Mouse (Mus musculus) cerebellum, adult 2 months (tissue): Measurements from ENCODE around the gene Mier3. TPM values are rescaled to one million over a fixed set of nuclear protein-coding genes. Genes with fewer than 3 reads are reported as not detected.
"Not testable (repeated sequence)": the region's sequence is repeated elsewhere in the genome, so short reads cannot be mapped to it uniquely, and the experiment has no call there.

Source experiments
- DNase-seq, 2 experiments: peaks; one replicate each; pipeline ENCODE4 v3.0.0; 2021
- H3K27ac ChIP-seq: fragments of 200-500 bp; 2 replicates; pipeline ENCODE4 v1.5.1; 2012; ENCODE audit warnings: low read length, control low read depth, inconsistent platforms; ENCODE audit not compliant: insufficient read depth
- H3K27me3 ChIP-seq: fragments of 200-500 bp; 2 replicates; pipeline ENCODE4 v1.6.1; 2012; ENCODE audit warnings: inconsistent platforms, mild to moderate bottlenecking, low read length, moderate library complexity; ENCODE audit not compliant: control insufficient read depth, insufficient read depth
- H3K4me1 ChIP-seq: fragments of 200-500 bp; 2 replicates; pipeline ENCODE4 v1.6.1; 2011; ENCODE audit warnings: low read length; ENCODE audit not compliant: control insufficient read depth, insufficient read depth
- H3K4me3 ChIP-seq: fragments of 200-500 bp; replicated peaks from 2 replicates; pipeline ENCODE3; 2011; ENCODE audit warnings: mild to moderate bottlenecking, low read depth, low read length, control low read depth; ENCODE audit not compliant: insufficient read depth
- CTCF ChIP-seq: fragments of 200-500 bp; IDR thresholded peaks from 2 replicates; pipeline ENCODE4 v1.5.1; 2011; ENCODE audit warnings: low read depth, mild to moderate bottlenecking, control low read depth, low read length, moderate library complexity, borderline replicate concordance; ENCODE audit not compliant: insufficient read depth
- POLR2A ChIP-seq: fragments of 200-500 bp; IDR thresholded peaks from 2 replicates; pipeline ENCODE4 v1.6.1; 2011; ENCODE audit warnings: low read length, control low read depth, borderline replicate concordance; ENCODE audit not compliant: insufficient read depth
- WGBS: fragments of 180-500 bp; shearing (Covaris S2); methylation state at CpG from one replicate; pipeline ENCODE4 v1.1.7; 2018; 5-methylcytosine and 5-hydroxymethylcytosine counted together
- polyA plus RNA-seq: library from polyadenylated mRNA; depleted of rRNA; stranded (reverse); fragments of >200 nt; gene quantifications from 2 replicates; pipeline ENCODE4 v1.2.3, GENCODE M21; 2012

Mier3 gene
- polyA plus RNA-seq, 1 experiment, result 12.7 TPM

DNA sequence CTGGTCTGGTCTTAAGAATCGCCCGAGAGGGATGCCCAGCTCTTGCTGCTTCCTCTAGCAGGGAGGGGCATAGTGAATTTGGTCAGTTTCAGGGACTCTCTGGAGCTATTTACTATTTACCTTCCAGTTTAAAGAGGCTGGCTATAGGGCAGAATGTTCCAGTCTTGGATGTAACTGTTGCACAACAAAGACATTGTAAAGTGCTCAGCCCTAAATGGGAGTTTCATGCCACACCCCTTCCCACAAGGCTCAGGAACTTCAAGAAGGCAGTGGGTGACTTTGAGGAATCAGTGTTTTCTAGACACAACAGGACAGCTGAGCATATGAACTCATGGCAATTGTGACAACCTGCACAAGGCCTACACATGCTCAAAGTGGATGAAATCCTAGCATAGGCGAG is 3.9 kb upstream of the Mier3 start:
- no peak for DNase-seq
- WGBS, result 88% methylated on average over 3 of the region's 3 CpGs

DNA sequence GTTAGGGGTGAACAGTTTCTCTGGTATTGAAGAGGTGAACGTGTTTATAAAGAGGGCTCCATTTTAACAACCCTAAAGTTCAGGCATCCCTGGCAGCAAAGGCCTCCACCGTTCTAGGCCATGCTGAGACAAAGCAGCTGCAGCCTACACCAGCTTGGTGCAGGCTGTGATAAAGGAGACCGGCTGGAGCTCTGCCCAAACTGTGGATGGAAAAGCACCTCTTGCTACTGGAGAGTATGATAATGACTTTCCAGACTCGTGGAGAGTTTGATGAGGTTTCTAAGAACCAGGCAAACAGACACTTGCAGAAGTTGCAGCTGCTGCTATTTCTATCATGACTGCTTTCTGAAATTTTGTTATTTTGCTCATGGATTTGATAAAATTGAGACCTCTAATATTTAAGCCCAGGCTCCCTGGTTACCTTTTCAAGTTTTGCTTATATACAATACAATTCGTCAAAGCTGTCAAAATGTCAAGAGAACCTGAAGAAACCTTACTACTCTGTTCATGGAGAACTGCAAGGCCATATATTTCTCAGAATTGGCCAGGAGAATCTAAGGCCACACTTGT is 3.4 kb downstream of the Mier3 start:
- no peaks in the 10 kb centered on the region for H3K4me1 ChIP-seq
- WGBS, result 47% methylated on average over 5 of the region's 5 CpGs
- DNase-seq, result no peak
- H3K4me3 ChIP-seq, result no peak overlapping the region
- no peak for TF ChIP-seq CTCF
- no peak for TF ChIP-seq POLR2A
- H3K27ac ChIP-seq, result no peak overlapping the region
- no peaks in the 10 kb centered on the region; the same call in 1 of the 2 replicates for H3K27me3 ChIP-seq

More for the DNA sequence above, 3.9 kb upstream of the Mier3 start:
- TF ChIP-seq POLR2A (no peak), CTCF (no peak)
- Histone ChIP-seq H3K4me1 (no peaks in the 10 kb centered on the region), H3K4me3 (no peak overlapping the region), H3K27ac (no peak overlapping the region), H3K27me3 (no peaks in the 10 kb centered on the region)

DNA sequence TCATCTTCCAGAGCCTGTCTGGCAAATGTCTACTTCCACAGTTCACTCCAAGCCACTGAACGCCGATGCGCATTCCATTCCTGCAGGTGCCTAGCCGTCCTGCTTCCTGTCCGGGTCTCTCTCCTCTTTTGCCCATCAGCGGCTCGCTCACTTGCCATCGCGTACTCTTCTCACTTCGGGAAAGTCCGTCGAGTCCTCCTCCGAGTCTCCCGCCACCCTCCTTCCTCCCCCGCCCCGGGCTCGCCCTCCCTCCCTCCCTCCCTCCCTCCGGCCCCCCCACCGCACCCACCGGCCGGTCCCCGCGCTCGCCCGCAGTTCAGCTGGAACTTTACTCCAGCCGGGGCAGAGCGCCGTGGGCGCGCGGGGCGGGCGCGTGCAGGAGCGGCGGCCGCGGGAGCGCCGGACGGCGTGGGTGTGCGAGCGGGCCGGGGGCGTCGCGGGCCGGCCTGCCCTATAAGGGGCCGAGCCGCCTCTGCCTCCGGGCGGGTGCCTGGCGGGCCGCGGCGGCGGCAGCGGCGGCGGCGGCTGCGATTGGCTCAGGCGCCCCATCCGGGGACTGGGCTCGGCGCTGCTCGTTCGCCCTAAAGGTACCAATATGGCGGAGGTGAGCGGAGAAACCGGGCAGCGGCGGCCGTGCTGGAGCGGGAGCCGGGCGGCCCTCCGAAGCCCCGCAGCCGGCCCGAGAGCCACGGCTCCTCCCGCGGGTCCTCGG is 5.1 kb downstream of the Mier3 start:
- H3K27me3 ChIP-seq, result no peaks in the 10 kb centered on the region; the same call in 1 of the 2 replicates
- 1% methylated on average over 81 of the region's 86 CpGs for WGBS

DNA sequence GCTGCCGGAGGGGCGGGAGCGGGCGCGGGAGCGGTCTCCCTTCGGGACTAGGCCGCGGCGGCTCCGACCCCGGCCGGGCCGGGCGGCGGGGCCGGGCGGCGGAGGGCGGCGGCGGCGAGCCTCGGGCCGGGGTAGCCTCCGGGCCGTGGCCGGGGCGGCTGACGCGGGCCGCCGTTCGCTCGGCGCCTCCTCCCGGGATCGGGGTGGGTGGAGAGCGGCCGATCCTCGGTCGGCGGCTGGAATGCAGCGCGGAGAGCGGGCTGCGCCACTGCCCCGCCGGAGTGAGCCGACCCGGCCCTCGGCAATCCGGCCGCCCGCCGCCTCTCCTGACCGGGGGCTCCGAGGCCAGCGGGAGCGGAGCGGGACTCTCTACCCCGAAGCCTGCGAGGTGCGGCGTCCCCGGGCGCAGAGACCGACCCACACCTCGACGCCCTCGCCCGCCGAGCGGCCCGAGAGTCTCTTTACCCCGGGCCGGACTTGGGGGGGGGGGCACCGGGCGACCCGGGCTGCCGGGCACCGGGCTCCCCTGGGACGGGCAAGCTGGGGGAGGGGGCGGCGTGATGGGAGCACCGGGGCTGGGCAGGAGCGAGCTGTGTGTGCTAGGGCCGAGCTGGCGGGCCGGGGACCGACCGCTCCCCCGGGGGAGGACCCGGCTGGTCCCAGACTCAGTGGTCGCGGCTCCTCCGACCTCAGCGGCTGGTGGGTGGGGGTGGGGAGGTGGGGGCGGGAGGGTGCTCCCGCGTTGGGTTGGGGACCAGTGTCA is 5.9 kb downstream of the Mier3 start:
- peak in 1 of 2 experiments; percentile 36 for DNase-seq
- TF ChIP-seq POLR2A (no peak), CTCF (no peak)

More for the DNA sequence above, 5.1 kb downstream of the Mier3 start:
- TF ChIP-seq CTCF (no peak), POLR2A (0 out of 2 replicates have a peak, but pooled peaks have one; percentile 18)
- H3K4me3 ChIP-seq, result peak overlapping the region; percentile 87
- H3K4me1 ChIP-seq, result no peaks in the 10 kb centered on the region
- peak overlapping the region; percentile 71 for H3K27ac ChIP-seq
- DNase-seq, result peak; percentile 87 to 89

DNA sequence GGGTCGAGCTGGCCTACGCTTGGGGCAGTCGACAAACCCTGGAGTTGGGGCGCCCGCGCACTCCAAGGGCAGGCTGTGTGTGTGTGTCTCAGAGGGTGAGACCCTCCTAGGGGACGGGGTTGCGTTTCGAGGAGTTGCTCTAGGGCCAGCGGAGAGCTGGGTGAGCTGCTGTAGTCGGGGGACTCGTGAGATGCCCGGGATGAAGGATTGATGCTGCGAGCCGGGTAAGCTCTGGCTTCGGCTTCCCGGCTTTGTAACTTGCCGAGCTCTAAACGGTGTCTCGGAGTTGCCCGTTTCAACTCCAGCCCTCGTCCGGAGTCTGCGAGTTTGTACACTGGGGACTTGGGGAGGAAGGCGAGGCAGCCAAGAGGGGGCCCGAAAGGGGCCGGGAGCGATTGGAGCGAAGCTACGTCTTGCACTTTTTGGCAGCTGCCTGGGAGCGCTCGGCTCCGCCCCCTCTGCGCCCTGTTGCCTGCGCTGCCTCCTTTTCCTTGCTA is 6.6 kb downstream of the Mier3 start:
- Histone ChIP-seq H3K27me3 (no peaks in the 10 kb centered on the region; the same call in 1 of the 2 replicates), H3K27ac (no peak overlapping the region), H3K4me3 (peak overlapping the region; percentile 87), H3K4me1 (no peaks in the 10 kb centered on the region)
- peak; percentile 51 to 60 for DNase-seq
- TF ChIP-seq POLR2A (no peak), CTCF (no peak)
- under 1% methylated on average over 35 of the region's 35 CpGs for WGBS

More for the DNA sequence above, 5.9 kb downstream of the Mier3 start:
- whole genome bisulfite sequencing, result under 1% methylated on average over 87 of the region's 101 CpGs
- H3K4me3 ChIP-seq, result peak overlapping the region; percentile 87
- no peaks in the 10 kb centered on the region; the same call in 1 of the 2 replicates for H3K27me3 ChIP-seq
- no peak overlapping the region for H3K27ac ChIP-seq
- no peaks in the 10 kb centered on the region for H3K4me1 ChIP-seq

DNA sequence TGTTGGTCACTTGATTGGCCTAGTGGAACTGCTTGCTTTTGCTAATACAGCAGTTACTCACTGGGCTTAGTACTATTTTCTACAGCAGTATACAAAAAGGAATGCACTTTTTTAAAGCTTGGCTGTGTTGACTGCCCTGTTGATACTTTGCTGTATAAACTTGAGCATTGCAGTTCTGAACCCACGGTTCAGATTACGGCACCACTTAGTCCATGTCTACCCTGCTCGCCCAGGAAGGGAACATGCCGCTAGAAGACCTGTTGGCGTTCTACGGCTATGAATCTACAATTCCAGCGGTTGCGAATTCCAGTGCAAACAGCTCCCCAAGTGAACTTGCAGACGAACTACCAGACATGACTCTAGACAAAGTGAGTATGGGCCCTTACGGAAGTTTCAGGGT is 22.6 kb downstream of the Mier3 start:
- DNase-seq, result no peak
- no peak overlapping the region for H3K4me3 ChIP-seq
- TF ChIP-seq POLR2A (no peak), CTCF (no peak)
- H3K4me1 ChIP-seq, result no peaks in the 10 kb centered on the region
- 96% methylated on average over 10 of the region's 10 CpGs for WGBS
- H3K27me3 ChIP-seq, result no peaks in the 10 kb centered on the region
- no peak overlapping the region for H3K27ac ChIP-seq

DNA sequence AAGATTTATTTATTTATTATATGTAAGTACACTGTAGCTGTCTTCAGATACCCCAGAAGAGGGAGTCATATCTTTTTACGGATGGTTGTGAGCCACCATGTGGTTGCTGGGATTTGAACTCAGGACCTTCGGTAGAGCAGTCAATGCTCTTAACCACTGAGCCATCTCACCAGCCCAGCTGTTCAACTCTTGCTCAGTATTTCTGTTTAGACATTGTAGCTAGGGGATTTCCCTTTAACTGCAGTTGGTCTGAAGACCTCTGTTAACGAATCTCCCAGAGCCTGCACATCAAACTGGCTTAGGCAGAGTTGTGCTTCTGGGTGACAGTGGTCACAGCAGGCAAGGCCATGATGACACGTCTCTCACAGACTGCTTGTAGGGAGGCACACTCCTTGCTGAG is 23.2 kb downstream of the Mier3 start:
- not testable (repeated sequence) for H3K27ac ChIP-seq, H3K4me1 ChIP-seq, H3K4me3 ChIP-seq, DNase-seq, H3K27me3 ChIP-seq
- 74% methylated on average over 4 of the region's 4 CpGs for WGBS

DNA sequence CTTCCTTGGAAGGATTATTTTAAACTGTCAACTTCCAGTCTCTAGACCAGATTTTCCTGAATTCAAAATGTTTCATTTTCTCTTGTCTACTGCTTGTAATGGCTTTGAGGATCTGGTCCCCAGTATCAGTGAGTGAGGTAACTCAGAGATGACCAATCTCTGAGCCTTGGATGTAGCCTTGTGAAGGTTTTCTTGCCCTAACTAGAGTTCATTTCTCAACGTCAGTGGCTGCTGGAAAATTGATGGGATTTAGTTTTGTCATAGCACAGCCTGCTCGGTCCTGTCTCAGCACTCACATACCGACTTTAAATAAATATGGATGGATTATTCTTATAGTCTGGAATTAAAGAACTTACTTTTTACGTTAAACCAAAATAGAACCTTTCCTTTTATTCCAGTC is 29.8 kb downstream of the Mier3 start:
- Histone ChIP-seq H3K27ac (no peak overlapping the region), H3K27me3 (no peaks in the 10 kb centered on the region), H3K4me3 (no peak overlapping the region), H3K4me1 (no peaks in the 10 kb centered on the region)
- DNase-seq, result no peak
- TF ChIP-seq CTCF (no peak), POLR2A (no peak)
- WGBS, result 92% methylated on average over 4 of the region's 4 CpGs
